Mouse (Mus musculus): ENCODE data around the gene Usp2. TPM values are rescaled to one million over a fixed set of nuclear protein-coding genes. Genes with fewer than 3 reads are reported as not detected.
A peak's percentile ranks its signal among the peaks of the same experiment; 100 is the strongest.
"Not testable (repeated sequence)": the region's sequence is repeated elsewhere in the genome, so short reads cannot be mapped to it uniquely, and the experiment has no call there.

Usp2 gene
- polyA plus RNA-seq, 1 experiment = not detected

DNA sequence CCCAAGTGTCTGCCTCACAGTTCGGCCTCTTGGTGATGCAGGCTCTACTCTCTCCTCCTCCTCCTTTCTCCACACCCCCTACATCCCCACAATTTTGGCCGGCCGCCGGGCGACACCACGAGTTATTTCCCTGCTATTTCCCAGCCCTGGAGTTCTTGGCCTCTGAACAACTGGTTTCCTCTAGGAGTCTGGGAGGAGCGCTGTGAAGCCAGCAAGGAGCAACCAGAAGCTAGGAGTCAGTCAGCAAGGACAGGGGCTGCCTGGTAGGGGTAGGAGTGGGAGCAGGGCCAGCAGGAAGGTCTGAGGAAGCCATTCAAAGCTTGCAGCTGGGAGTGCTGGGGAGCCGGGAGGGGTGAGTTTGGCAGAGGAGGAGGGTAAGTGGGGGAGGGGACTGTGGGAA lies 40.3 kb downstream of the Usp2 start, which contains the start of gene C1qtnf5:
Gene C1qtnf5, plus strand, starts transcription at position 136 of the 400 bp plus-strand sequence.
- peak within 1 kb of the TSS; percentile 49 for H3K27ac ChIP-seq (ENCODE audit: insufficient read depth, low read depth, low read length)
- H3K4me1 ChIP-seq (ENCODE audit: control insufficient read depth, insufficient read depth, low read length) = peaks cover 45% of the 10 kb centered on the region
- peak; percentile 16; the same call in 1 of the 2 replicates for TF ChIP-seq POLR2A (IDR thresholded peaks at IDR 0.05; ENCODE audit: insufficient read depth, low read depth, low read length)
- no peak for TF ChIP-seq CTCF (IDR thresholded peaks at IDR 0.05; ENCODE audit: insufficient read depth, low read depth, low read length)
- 20% methylated on average over 8 of the region's 8 CpGs for WGBS
- H3K4me3 ChIP-seq (ENCODE audit: insufficient read depth, low read depth, low read length) = peak within 1 kb of the TSS; percentile 16

DNA sequence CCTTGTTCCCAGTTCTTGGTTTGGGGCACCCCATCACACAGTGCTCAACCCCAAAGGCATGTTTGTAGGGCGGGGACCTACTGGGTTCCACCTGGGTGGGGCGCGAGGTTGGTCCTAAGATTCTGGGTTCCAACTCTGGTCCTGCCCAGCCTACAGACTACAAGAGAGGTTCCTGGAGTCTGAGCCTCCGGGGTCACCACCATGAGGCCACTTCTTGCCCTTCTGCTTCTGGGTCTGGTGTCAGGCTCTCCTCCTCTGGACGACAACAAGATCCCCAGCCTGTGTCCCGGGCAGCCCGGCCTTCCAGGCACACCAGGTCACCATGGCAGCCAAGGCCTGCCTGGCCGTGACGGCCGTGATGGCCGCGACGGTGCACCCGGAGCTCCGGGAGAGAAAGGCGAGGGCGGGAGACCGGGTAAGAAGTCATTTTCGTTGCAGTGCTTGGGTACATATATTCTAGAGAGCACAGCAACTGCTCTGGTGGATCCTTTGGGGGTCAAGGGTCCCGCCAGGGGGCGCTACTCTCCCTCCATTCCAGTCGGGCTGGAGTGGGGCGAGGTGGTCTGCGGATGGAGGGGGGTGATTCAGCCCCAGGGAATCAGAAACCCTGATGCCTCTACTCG lies 40.8 kb downstream of the Usp2 start:
- H3K4me3 ChIP-seq (ENCODE audit: insufficient read depth, low read depth, low read length) = peak overlapping the region; percentile 16

DNA sequence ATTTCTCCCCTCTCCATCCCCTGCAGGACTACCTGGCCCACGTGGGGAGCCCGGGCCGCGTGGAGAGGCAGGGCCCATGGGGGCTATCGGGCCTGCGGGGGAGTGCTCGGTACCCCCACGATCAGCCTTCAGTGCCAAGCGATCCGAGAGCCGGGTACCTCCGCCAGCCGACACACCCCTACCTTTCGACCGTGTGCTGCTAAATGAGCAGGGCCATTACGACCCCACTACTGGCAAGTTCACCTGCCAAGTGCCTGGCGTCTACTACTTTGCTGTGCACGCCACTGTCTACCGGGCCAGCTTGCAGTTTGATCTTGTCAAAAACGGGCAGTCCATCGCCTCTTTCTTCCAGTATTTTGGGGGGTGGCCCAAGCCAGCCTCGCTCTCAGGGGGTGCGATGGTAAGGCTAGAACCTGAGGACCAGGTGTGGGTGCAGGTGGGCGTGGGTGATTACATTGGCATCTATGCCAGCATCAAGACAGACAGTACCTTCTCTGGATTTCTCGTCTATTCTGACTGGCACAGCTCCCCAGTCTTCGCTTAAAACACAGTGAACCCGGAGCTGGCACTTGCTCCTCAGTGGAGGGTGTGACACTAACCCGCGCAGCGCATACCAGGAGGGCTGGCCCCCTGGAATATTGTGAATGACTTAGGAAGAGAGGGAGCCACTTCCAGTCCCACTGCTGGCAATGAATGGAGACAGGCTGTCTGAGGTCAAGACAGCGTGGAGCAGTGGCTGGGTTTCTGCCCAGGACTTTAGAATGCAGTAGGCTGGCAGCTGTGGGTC lies 41.6 kb downstream of the Usp2 start:
- Histone ChIP-seq H3K4me1 (ENCODE audit: control insufficient read depth, insufficient read depth, low read length) (peaks cover 52% of the 10 kb centered on the region), H3K27ac (ENCODE audit: insufficient read depth, low read depth, low read length) (no peak overlapping the region), H3K4me3 (ENCODE audit: insufficient read depth, low read depth, low read length) (no peak overlapping the region)
- WGBS = 69% methylated on average over 31 of the region's 31 CpGs
- TF ChIP-seq CTCF (IDR thresholded peaks at IDR 0.05; ENCODE audit: insufficient read depth, low read depth, low read length) (no peak), POLR2A (IDR thresholded peaks at IDR 0.05; ENCODE audit: insufficient read depth, low read depth, low read length) (no peak)

More for the DNA sequence above, 40.8 kb downstream of the Usp2 start:
- TF ChIP-seq CTCF (IDR thresholded peaks at IDR 0.05; ENCODE audit: insufficient read depth, low read depth, low read length) (peak; percentile 58), POLR2A (IDR thresholded peaks at IDR 0.05; ENCODE audit: insufficient read depth, low read depth, low read length) (no peak)
- Histone ChIP-seq H3K27ac (ENCODE audit: insufficient read depth, low read depth, low read length) (peak overlapping the region; percentile 49), H3K4me1 (ENCODE audit: control insufficient read depth, insufficient read depth, low read length) (peaks cover 51% of the 10 kb centered on the region)
- WGBS = 28% methylated on average over 25 of the region's 25 CpGs

DNA sequence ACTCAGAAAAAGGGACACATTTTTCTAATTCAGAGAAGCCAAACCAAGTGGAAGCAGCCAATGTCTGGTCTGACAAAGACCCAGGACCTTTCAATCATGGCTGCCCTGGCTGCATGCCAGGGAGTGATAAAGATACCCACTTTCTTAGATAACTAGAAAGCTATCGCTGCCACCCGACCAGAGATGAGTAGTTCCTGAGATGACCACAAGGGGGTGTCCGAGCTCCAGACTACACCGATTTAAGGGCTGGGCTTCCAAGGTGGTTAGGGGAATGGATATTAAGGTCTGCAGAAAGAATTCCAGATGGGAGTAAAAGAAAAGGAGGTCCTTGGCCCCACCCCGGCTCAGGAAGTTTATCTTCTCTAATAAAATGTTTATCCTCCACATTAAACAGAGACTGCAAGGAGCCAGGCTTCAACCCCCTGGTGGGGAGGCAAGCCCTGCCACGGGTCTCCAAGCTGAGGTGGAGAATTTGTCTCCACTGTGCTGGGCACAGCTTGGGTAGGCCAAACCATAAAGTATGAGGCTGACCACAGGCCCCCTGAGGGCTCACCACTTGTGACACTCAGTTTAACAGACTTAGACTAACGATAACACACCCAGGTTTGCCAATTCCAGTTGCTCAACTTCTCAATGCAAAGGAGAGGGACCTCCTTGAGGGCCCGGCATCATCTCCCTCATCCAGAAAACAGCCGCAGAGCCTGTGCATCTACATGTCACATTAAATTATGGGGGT lies 42.7 kb downstream of the Usp2 start:
- H3K4me3 ChIP-seq (ENCODE audit: insufficient read depth, low read depth, low read length) = no peak overlapping the region
- no peak for TF ChIP-seq POLR2A (IDR thresholded peaks at IDR 0.05; ENCODE audit: insufficient read depth, low read depth, low read length)
- peak; percentile 35; the same call in 1 of the 2 replicates for TF ChIP-seq CTCF (IDR thresholded peaks at IDR 0.05; ENCODE audit: insufficient read depth, low read depth, low read length)
- H3K27ac ChIP-seq (ENCODE audit: insufficient read depth, low read depth, low read length) = no peak overlapping the region
- H3K4me1 ChIP-seq (ENCODE audit: control insufficient read depth, insufficient read depth, low read length) = peaks cover 52% of the 10 kb centered on the region
- 21% methylated on average over 9 of the region's 9 CpGs for WGBS

DNA sequence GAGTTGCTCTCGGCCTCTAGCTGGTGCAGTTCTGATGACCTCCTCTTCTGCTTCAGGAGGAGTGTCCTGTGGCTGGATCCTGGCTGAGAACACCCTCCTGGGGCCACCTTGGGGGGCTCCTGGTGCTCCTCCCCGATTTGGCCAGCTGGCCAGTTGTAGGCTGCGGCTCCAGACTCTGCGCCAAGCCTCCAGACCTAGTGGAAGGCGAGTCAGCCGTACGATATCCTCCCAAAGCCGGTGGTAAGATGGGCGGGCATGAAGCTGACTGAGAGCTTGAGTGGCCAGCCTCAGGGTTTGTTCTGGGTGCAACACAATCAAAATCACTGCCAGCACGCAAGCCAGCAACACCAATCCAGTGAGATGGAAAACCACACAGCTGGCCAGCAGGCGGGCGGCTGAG lies 45.1 kb downstream of the Usp2 start:
- not testable (repeated sequence) for H3K4me3 ChIP-seq (ENCODE audit: insufficient read depth, low read depth, low read length); H3K27ac ChIP-seq (ENCODE audit: insufficient read depth, low read depth, low read length)
- 54% methylated on average over 10 of the region's 12 CpGs for WGBS
- peaks cover 40% of the 10 kb centered on the region for H3K4me1 ChIP-seq (ENCODE audit: control insufficient read depth, insufficient read depth, low read length)

DNA sequence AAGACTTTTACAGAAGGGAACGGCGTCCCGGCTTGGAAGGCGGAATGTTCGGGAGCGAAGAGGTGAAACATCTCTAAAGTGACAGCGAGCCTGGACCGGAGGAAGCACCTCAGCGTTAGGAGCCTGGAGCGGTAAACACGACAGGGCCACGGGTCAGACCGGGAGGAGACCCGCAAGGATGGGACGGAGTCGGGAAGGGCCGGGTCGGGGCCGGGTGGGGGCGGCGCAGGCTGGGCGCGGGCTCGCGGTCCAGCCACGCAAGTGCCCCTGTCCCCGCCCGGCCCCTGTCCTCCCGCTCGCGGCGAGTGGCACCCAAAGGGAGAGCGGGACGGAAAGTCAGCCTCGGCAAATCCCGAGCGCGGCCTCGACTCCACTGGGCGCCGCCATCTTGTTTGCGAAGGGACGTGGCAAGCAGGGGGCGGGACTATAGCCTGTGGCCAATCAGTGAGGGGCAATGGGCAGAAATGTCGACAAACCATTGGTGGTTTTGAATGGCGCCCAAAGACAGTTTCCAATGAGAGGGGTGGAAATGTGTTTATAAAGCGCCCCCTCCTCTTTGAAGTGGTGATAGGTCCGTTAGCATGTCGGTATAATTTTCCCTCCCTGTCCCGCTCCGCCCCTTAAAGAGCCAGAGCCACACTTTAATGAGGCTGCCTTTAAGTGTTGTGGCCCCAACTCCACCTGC lies 46.4 kb downstream of the Usp2 start, which contains the start of the genes Gm49380 and Rnf26:
Gene Gm49380, minus strand, starts transcription at position 396 of the 685 bp plus-strand sequence.
Gene Rnf26, minus strand, starts transcription at position 413 of the 685 bp plus-strand sequence.
- Histone ChIP-seq H3K4me3 (ENCODE audit: insufficient read depth, low read depth, low read length) (peak within 1 kb of the TSS; percentile 81), H3K4me1 (ENCODE audit: control insufficient read depth, insufficient read depth, low read length) (peaks cover 26% of the 10 kb centered on the region), H3K27ac (ENCODE audit: insufficient read depth, low read depth, low read length) (no peak within 1 kb of the TSS)
- no peak for TF ChIP-seq CTCF (IDR thresholded peaks at IDR 0.05; ENCODE audit: insufficient read depth, low read depth, low read length)
- peak; percentile 35; the same call in 1 of the 2 replicates for TF ChIP-seq POLR2A (IDR thresholded peaks at IDR 0.05; ENCODE audit: insufficient read depth, low read depth, low read length)
- under 1% methylated on average over 46 of the region's 51 CpGs for WGBS

DNA sequence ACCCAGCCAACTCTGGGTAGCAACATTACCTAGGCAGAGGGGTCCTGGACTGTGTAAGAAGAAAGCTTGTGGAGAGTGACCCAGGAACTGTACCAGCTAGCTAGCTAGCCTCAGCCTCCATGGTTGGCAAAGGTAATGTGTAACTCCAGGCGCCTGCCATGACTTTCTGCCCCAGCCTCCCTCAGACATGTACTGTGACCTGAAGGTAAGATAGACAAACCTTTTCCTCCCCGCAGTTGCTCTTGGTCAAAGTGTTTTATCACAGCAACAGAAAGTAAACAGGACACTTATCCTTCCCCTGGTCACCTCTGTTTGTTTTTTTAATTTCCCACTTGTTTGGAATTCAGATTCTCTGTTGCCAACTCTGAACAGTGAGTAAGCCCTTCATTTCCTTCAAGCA lies 47.6 kb downstream of the Usp2 start:
- TF ChIP-seq POLR2A (IDR thresholded peaks at IDR 0.05; ENCODE audit: insufficient read depth, low read depth, low read length) (no peak), CTCF (IDR thresholded peaks at IDR 0.05; ENCODE audit: insufficient read depth, low read depth, low read length) (no peak)

DNA sequence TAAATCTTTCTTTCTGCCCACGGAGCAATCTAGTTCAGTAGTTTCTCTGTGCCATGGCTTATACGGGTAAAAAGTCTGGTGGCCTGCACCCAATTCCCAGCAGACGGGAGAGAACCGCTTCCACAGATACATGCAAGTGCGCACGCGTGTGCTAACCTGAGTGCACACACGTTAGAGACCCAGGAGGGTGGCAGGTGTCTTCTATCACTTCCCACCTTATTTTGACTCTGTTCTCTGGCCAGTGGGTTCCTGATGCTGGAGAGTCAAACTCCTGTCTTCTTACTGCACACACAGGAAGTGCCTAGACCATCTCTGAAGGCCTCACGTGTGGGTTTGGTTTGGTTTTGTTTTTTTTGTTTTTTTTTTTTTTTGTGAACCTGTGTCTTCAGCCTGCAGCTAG lies 48.8 kb downstream of the Usp2 start:
- WGBS = 94% methylated on average over 9 of the region's 9 CpGs
- H3K27ac ChIP-seq (ENCODE audit: insufficient read depth, low read depth, low read length) = no peak overlapping the region
- no peak overlapping the region for H3K4me3 ChIP-seq (ENCODE audit: insufficient read depth, low read depth, low read length)
- H3K4me1 ChIP-seq (ENCODE audit: control insufficient read depth, insufficient read depth, low read length) = peaks cover 11% of the 10 kb centered on the region; the same call in 1 of the 2 replicates
- TF ChIP-seq POLR2A (IDR thresholded peaks at IDR 0.05; ENCODE audit: insufficient read depth, low read depth, low read length) (no peak), CTCF (IDR thresholded peaks at IDR 0.05; ENCODE audit: insufficient read depth, low read depth, low read length) (no peak)

More for the DNA sequence above, 47.6 kb downstream of the Usp2 start:
- peaks cover 16% of the 10 kb centered on the region; the same call in 1 of the 2 replicates for H3K4me1 ChIP-seq (ENCODE audit: control insufficient read depth, insufficient read depth, low read length)
- WGBS = 88% methylated on average over 2 of the region's 2 CpGs
- no peak overlapping the region for H3K4me3 ChIP-seq (ENCODE audit: insufficient read depth, low read depth, low read length)
- no peak overlapping the region for H3K27ac ChIP-seq (ENCODE audit: insufficient read depth, low read depth, low read length)

Measured in olfactory bulb, adult 2 months (tissue).